Mouse (Mus musculus): ENCODE measurements around the gene Rubcnl. TPM values are rescaled to one million over a fixed set of nuclear protein-coding genes. Genes with fewer than 3 reads are reported as not detected.
A peak's percentile ranks its signal among the peaks of the same experiment; 100 is the strongest.

Gene Rubcnl
- polyA plus RNA-seq, 1 experiment = 0.91 TPM

GRCm38 (mm10) chr14:75054455-75055343 is 38.9 kb downstream of the Rubcnl start:
- no peaks in the 10 kb centered on the region for H3K27me3 ChIP-seq (ENCODE audit: control insufficient read depth, insufficient read depth, low read length)
- H3K4me3 ChIP-seq (ENCODE audit: low read depth, low read length) = no peak overlapping the region
- H3K27ac ChIP-seq (ENCODE audit: insufficient read depth, low read depth, low read length) = no peak overlapping the region
- TF ChIP-seq POLR2A (IDR thresholded peaks at IDR 0.05; ENCODE audit: low read depth, low read length) = no peak
- TF ChIP-seq CTCF (IDR thresholded peaks at IDR 0.05; ENCODE audit: extremely low read depth, insufficient read length, insufficient replicate concordance, low read depth, low read length) = no peak
- no peaks in the 10 kb centered on the region for H3K36me3 ChIP-seq (ENCODE audit: control insufficient read depth, insufficient read depth, low read length)
- no peaks in the 10 kb centered on the region; the same call in 1 of the 2 replicates for H3K4me1 ChIP-seq (ENCODE audit: control insufficient read depth, insufficient read depth, insufficient read length, low read length)
- 29% methylated on average over 14 of the region's 14 CpGs for WGBS

DNA sequence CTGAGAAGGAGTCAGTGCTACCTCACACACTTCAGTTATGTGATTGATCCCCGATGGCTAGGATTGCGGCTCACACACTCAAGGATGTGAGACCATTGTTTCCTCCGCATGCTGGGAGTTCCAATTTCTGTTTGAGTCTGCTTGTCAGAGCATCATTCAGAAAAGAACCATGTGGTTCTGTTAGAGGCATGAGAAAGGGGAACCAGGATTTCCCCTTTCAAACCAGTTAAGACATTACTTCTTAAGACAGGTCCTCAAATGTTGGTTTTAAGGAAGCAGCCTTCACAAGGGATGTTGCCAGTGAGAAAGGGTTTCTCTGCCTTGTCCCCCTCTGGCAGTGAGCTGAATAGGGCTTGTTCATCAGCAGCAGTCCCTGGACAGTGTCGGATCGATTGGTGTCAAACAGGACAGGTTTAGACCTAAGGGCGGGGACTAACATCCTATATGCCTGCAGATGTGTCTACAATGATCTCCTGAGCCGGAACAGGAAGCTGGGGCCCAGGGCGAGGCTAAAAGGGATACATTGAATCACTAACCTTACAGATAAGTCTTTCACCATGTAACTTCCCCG is 41.1 kb downstream of the Rubcnl start:
- peak overlapping the region; percentile 54 for H3K27ac ChIP-seq (ENCODE audit: insufficient read depth, low read depth, low read length)
- no peak overlapping the region for H3K4me3 ChIP-seq (ENCODE audit: low read depth, low read length)
- TF ChIP-seq POLR2A (IDR thresholded peaks at IDR 0.05; ENCODE audit: low read depth, low read length) (no peak), CTCF (IDR thresholded peaks at IDR 0.05; ENCODE audit: extremely low read depth, insufficient read length, insufficient replicate concordance, low read depth, low read length) (no peak)
- H3K36me3 ChIP-seq (ENCODE audit: control insufficient read depth, insufficient read depth, low read length) = no peaks in the 10 kb centered on the region
- 57% methylated on average over 9 of the region's 9 CpGs for WGBS
- H3K27me3 ChIP-seq (ENCODE audit: control insufficient read depth, insufficient read depth, low read length) = no peaks in the 10 kb centered on the region
- H3K4me1 ChIP-seq (ENCODE audit: control insufficient read depth, insufficient read depth, insufficient read length, low read length) = no peaks in the 10 kb centered on the region; the same call in 1 of the 2 replicates

GRCm38 (mm10) chr14:75060562-75060961 is 44.7 kb downstream of the Rubcnl start:
- no peaks in the 10 kb centered on the region for H3K36me3 ChIP-seq (ENCODE audit: control insufficient read depth, insufficient read depth, low read length)
- 29% methylated on average over 8 of the region's 8 CpGs for WGBS
- H3K4me1 ChIP-seq (ENCODE audit: control insufficient read depth, insufficient read depth, insufficient read length, low read length) = no peaks in the 10 kb centered on the region; the same call in 1 of the 2 replicates
- no peak overlapping the region for H3K27ac ChIP-seq (ENCODE audit: insufficient read depth, low read depth, low read length)
- peak; percentile 2; the same call in 1 of the 2 replicates for TF ChIP-seq CTCF (IDR thresholded peaks at IDR 0.05; ENCODE audit: extremely low read depth, insufficient read length, insufficient replicate concordance, low read depth, low read length)
- TF ChIP-seq POLR2A (IDR thresholded peaks at IDR 0.05; ENCODE audit: low read depth, low read length) = no peak
- no peak overlapping the region for H3K4me3 ChIP-seq (ENCODE audit: low read depth, low read length)
- no peaks in the 10 kb centered on the region for H3K27me3 ChIP-seq (ENCODE audit: control insufficient read depth, insufficient read depth, low read length)

DNA sequence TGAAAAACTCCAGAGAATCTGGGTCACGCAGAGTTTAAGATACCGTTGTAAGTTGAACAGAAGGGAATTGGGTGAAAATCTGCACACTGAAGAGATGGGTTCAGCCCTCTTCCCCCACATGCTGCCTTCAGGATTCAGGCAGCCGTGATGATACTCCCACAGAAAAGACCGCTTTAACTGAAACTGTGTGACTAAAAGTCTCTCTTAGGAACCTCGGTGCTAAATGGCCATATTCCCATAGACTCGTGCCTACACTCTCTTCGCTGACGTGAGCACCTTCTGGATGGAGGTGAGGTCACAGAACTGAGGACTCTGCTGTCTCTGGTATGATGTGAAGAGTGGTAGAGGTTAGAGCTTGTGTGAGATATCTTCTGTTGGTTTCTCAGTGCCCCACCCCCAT is 48.1 kb downstream of the Rubcnl start:
- no peak overlapping the region for H3K27ac ChIP-seq (ENCODE audit: insufficient read depth, low read depth, low read length)

DNA sequence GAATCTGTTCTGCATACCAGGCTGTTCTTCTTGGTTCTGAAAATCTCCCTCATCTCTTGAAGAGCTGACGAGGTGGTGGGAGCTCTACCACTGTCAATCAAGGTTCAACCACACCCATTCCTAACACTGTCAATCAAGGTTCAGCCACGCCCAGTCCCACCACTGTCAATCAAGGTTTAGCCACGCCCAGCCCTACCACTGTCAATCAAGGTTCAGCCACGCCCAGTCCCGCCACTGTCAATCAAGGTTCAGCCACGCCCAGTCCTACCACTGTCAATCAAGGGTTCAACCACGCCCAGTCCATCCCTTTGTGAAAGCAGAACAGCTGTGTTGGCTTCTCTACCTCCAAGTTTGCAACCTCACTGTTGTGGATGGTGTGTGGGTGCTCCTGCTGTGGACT is 48.7 kb downstream of the Rubcnl start:
- Histone ChIP-seq H3K36me3 (ENCODE audit: control insufficient read depth, insufficient read depth, low read length) (no peaks in the 10 kb centered on the region), H3K27me3 (ENCODE audit: control insufficient read depth, insufficient read depth, low read length) (no peaks in the 10 kb centered on the region), H3K27ac (ENCODE audit: insufficient read depth, low read depth, low read length) (no peak overlapping the region), H3K4me3 (ENCODE audit: low read depth, low read length) (no peak overlapping the region), H3K4me1 (ENCODE audit: control insufficient read depth, insufficient read depth, insufficient read length, low read length) (no peaks in the 10 kb centered on the region)
- 66% methylated on average over 7 of the region's 7 CpGs for WGBS
- no peak for TF ChIP-seq POLR2A (IDR thresholded peaks at IDR 0.05; ENCODE audit: low read depth, low read length)
- TF ChIP-seq CTCF (IDR thresholded peaks at IDR 0.05; ENCODE audit: extremely low read depth, insufficient read length, insufficient replicate concordance, low read depth, low read length) = no peak

More for the DNA sequence above, 48.1 kb downstream of the Rubcnl start:
- no peak for TF ChIP-seq CTCF (IDR thresholded peaks at IDR 0.05; ENCODE audit: extremely low read depth, insufficient read length, insufficient replicate concordance, low read depth, low read length)
- no peak for TF ChIP-seq POLR2A (IDR thresholded peaks at IDR 0.05; ENCODE audit: low read depth, low read length)
- Histone ChIP-seq H3K27me3 (ENCODE audit: control insufficient read depth, insufficient read depth, low read length) (no peaks in the 10 kb centered on the region), H3K4me1 (ENCODE audit: control insufficient read depth, insufficient read depth, insufficient read length, low read length) (no peaks in the 10 kb centered on the region), H3K36me3 (ENCODE audit: control insufficient read depth, insufficient read depth, low read length) (no peaks in the 10 kb centered on the region), H3K4me3 (ENCODE audit: low read depth, low read length) (no peak overlapping the region)
- 93% methylated on average over 8 of the region's 8 CpGs for WGBS

- Histone ChIP-seq H3K4me1 (ENCODE audit: control insufficient read depth, insufficient read depth, insufficient read length, low read length) (no peaks in the 10 kb centered on the region), H3K27me3 (ENCODE audit: control insufficient read depth, insufficient read depth, low read length) (no peaks in the 10 kb centered on the region), H3K4me3 (ENCODE audit: low read depth, low read length) (no peak overlapping the region), H3K27ac (ENCODE audit: insufficient read depth, low read depth, low read length) (no peak overlapping the region), H3K36me3 (ENCODE audit: control insufficient read depth, insufficient read depth, low read length) (no peaks in the 10 kb centered on the region)
- TF ChIP-seq CTCF (IDR thresholded peaks at IDR 0.05; ENCODE audit: extremely low read depth, insufficient read length, insufficient replicate concordance, low read depth, low read length) (no peak), POLR2A (IDR thresholded peaks at IDR 0.05; ENCODE audit: low read depth, low read length) (no peak)
- 90% methylated on average over 5 of the region's 5 CpGs for WGBS
Observed at GRCm38 (mm10) chr14:75065211-75065610, 49.4 kb downstream of the Rubcnl start.
